Mouse (Mus musculus) stomach, postnatal 0 days (tissue): ENCODE data around the gene Gzmn.

Experiments
- CTCF ChIP-seq: IDR thresholded peaks from 2 replicates; pipeline ENCODE4 v1.5.1; 2016; ENCODE audit warnings: antibody characterized with exemption, low read depth, mild to moderate bottlenecking, moderate library complexity
- EP300 ChIP-seq: optimal IDR thresholded peaks from 2 replicates; pipeline ENCODE3; 2016; ENCODE audit warnings: antibody characterized with exemption

DNA sequence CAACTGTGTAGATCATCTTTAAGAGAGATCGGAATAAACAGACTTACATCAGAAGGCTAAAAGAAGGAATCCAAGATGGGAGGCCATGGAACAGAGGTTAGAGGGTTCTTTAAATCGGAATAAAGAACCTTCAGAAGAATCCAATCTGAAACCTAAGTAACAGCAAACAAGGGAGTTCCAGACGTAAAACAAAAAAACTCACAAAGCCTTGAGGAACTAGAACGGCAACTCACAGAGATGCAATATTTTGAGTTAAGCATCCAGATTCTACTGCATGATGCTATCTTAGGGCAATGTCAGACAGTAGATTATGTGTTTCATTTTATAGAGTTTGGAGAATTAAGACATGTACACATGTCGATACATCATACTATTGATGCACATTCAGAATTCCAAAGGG is at the start of gene Gzmn:
- TF ChIP-seq CTCF (no peak), EP300 (no peak)
